In genomic region chr1:74950066-74950465, GRCm38 (mm10) we compare ENCODE assay signal across 10 mouse cellular contexts. TPM values are rescaled to one million over a fixed set of nuclear protein-coding genes. Genes with fewer than 3 reads are reported as not detected.
A peak's percentile ranks its signal among the peaks of the same experiment; 100 is the strongest.
DNase-seq lines count a peak whose midpoint lies in the region; ATAC-seq and TF ChIP-seq lines count a peak whose summit lies in the region.
"Had no signal": no experiment of that assay in that cellular context is flagged by ENCODE, and none has a peak within 500 bp of the region (broad histone marks: within the 10 kb centered on the region; RNA-seq: fewer than 3 reads in every experiment).

No protein-coding gene starts in this region.

- peaks cover 72% of the 10 kb centered on the region for H3K27me3 ChIP-seq in lung, postnatal 0 days (replicated peaks; ENCODE audit: insufficient read depth, low read length)
- peaks cover 97% of the 10 kb centered on the region for H3K27me3 ChIP-seq in liver, embryonic 12.5 days (replicated peaks)
- H3K27me3 ChIP-seq in stomach, embryonic 16.5 days (ENCODE audit: control insufficient read depth, insufficient read depth, low read length): peaks cover 75% of the 10 kb centered on the region

- ATAC-seq in lung, postnatal 0 days: no peak
- ATAC-seq in liver, embryonic 12.5 days: no peak
- no peak for ATAC-seq in stomach, embryonic 16.5 days (ENCODE audit: insufficient read depth, low FRiP score)
- no peak for ATAC-seq in monocyte, adult 5-6 weeks (replicated peaks; ENCODE audit: insufficient number of reproducible peaks, low FRiP score, low TSS enrichment, poor library complexity, severe bottlenecking)

- peaks cover 15% of the 10 kb centered on the region for H3K4me1 ChIP-seq in lung, postnatal 0 days (ENCODE audit: insufficient read depth, low read depth, low read length)
- H3K4me1 ChIP-seq in liver, embryonic 12.5 days: peaks cover 7% of the 10 kb centered on the region; the same call in 1 of the 2 replicates
- peaks cover 12% of the 10 kb centered on the region for H3K4me1 ChIP-seq in stomach, embryonic 16.5 days (ENCODE audit: control insufficient read depth, insufficient read depth, low read length)

- no peak overlapping the region for H3K27ac ChIP-seq in lung, postnatal 0 days (ENCODE audit: low read length)
- no peak overlapping the region for H3K27ac ChIP-seq in liver, embryonic 12.5 days
- peak overlapping the region; percentile 84 for H3K27ac ChIP-seq in stomach, embryonic 16.5 days (ENCODE audit: low read length)
- H3K27ac ChIP-seq: lung, embryonic 15.5 days had no signal

- TF ChIP-seq CTCF in lung, postnatal 0 days (IDR thresholded peaks at IDR 0.05): no peak

- H3K9ac ChIP-seq in lung, postnatal 0 days (replicated peaks; ENCODE audit: low read depth): no peak overlapping the region
- H3K9ac ChIP-seq in liver, embryonic 12.5 days: no peak overlapping the region
- H3K9ac ChIP-seq in stomach, embryonic 16.5 days (ENCODE audit: low read length): peak overlapping the region; percentile 70
- H3K9ac ChIP-seq: lung, embryonic 15.5 days had no signal

- DNase-seq in embryo, embryonic 10.5 days (ENCODE audit: low spot score): peak; percentile 14
- no peak for DNase-seq in embryo, embryonic 10 days (ENCODE audit: low spot score)
- no peak for DNase-seq in lung, postnatal 0 days (ENCODE audit: low spot score)
- no peak for DNase-seq in lung, postnatal 25 days (ENCODE audit: low spot score)
- no peak for DNase-seq in lung, postnatal 14 days

- no peaks in the 10 kb centered on the region for H3K36me3 ChIP-seq in lung, postnatal 0 days (ENCODE audit: insufficient read depth, low read length)
- 0 out of 2 replicates have a peak, but pooled peaks cover 7% of the 10 kb centered on the region for H3K36me3 ChIP-seq in liver, embryonic 12.5 days
- H3K36me3 ChIP-seq in stomach, embryonic 16.5 days (ENCODE audit: control insufficient read depth, insufficient read depth, low read length): no peaks in the 10 kb centered on the region
- H3K36me3 ChIP-seq: lung, embryonic 15.5 days had no signal

- 2% methylated on average over 16 of the region's 16 CpGs for WGBS in lung, postnatal 0 days
- 3% methylated on average over 16 of the region's 16 CpGs for WGBS in liver, embryonic 12.5 days (ENCODE audit: insufficient replicate concordance)
- 6% methylated on average over 16 of the region's 16 CpGs for WGBS in stomach, embryonic 16.5 days

- TF ChIP-seq EP300 in lung, postnatal 0 days (IDR thresholded peaks at IDR 0.05): no peak

- H3K9me3 ChIP-seq in lung, postnatal 0 days (ENCODE audit: low read length): no peaks in the 10 kb centered on the region
- no peaks in the 10 kb centered on the region for H3K9me3 ChIP-seq in liver, embryonic 12.5 days (replicated peaks)
- H3K9me3 ChIP-seq in stomach, embryonic 16.5 days (replicated peaks; ENCODE audit: control insufficient read depth, low read length): no peaks in the 10 kb centered on the region
- H3K9me3 ChIP-seq: lung, embryonic 15.5 days had no signal

- H3K4me3 ChIP-seq in lung, postnatal 0 days (ENCODE audit: low read depth, low read length): no peak overlapping the region
- H3K4me3 ChIP-seq in liver, embryonic 12.5 days: peak overlapping the region; percentile 48
- H3K4me3 ChIP-seq in stomach, embryonic 16.5 days (replicated peaks; ENCODE audit: low read length): peak overlapping the region; percentile 46

- peak overlapping the region; percentile 20; the same call in 1 of the 2 replicates for H3K4me2 ChIP-seq in lung, postnatal 0 days (replicated peaks; ENCODE audit: low read depth, low read length)
- H3K4me2 ChIP-seq in liver, embryonic 12.5 days: peak overlapping the region; percentile 51
- H3K4me2 ChIP-seq in stomach, embryonic 16.5 days (ENCODE audit: low read depth, low read length): peak overlapping the region; percentile 64; the same call in 1 of the 2 replicates

RNA-seq across cellular contexts. Expression of gene Ihh, which starts 1.4 kb away (rescaled TPM):
- 0.10 and 0.16 TPM in 2 replicates for polyA plus RNA-seq in lung, postnatal 0 days (2015; fragmentation: Nextera tagmentation; extraction: Ambion mirVana)
- 2.9 and 3.0 TPM in 2 replicates for polyA plus RNA-seq in liver, embryonic 12.5 days (2016; fragmentation: Nextera tagmentation; extraction: Ambion mirVana)
- 19.0 and 22.0 TPM in 2 replicates for polyA plus RNA-seq in stomach, embryonic 16.5 days (2015; fragmentation: Nextera tagmentation; extraction: Ambion mirVana)
- total RNA-seq in monocyte, adult 5-6 weeks (2017): not detected in 3 replicates

RNA-seq across cellular contexts. Expression of gene Cfap65, which starts 14.7 kb away (rescaled TPM):
- polyA plus RNA-seq in lung, postnatal 0 days (2015; fragmentation: Nextera tagmentation; extraction: Ambion mirVana): 2.0 and 2.3 TPM in 2 replicates
- polyA plus RNA-seq in liver, embryonic 12.5 days (2016; fragmentation: Nextera tagmentation; extraction: Ambion mirVana): not detected in 2 replicates
- 0.05 and 0.07 TPM in 2 replicates for polyA plus RNA-seq in stomach, embryonic 16.5 days (2015; fragmentation: Nextera tagmentation; extraction: Ambion mirVana)
- total RNA-seq in monocyte, adult 5-6 weeks (2017): not detected in 3 replicates
- total RNA-seq: adrenal gland, adult 18-20 months had no signal

RNA-seq across cellular contexts. Expression of gene Cryba2, which starts 57.1 kb away (rescaled TPM):
- not detected in 2 replicates for polyA plus RNA-seq in lung, postnatal 0 days (2015; fragmentation: Nextera tagmentation; extraction: Ambion mirVana)
- polyA plus RNA-seq in liver, embryonic 12.5 days (2016; fragmentation: Nextera tagmentation; extraction: Ambion mirVana): not detected in 2 replicates
- polyA plus RNA-seq in stomach, embryonic 16.5 days (2015; fragmentation: Nextera tagmentation; extraction: Ambion mirVana): 1.4 and 1.9 TPM in 2 replicates
- total RNA-seq in monocyte, adult 5-6 weeks (2017): not detected in 3 replicates
- polyA plus RNA-seq: lung, embryonic 15.5 days had no signal
